Mouse (Mus musculus): ENCODE data around the gene Prss22.
"Not testable (repeated sequence)": the region's sequence is repeated elsewhere in the genome, so short reads cannot be mapped to it uniquely, and the experiment has no call there.

The Prss22 gene

DNA sequence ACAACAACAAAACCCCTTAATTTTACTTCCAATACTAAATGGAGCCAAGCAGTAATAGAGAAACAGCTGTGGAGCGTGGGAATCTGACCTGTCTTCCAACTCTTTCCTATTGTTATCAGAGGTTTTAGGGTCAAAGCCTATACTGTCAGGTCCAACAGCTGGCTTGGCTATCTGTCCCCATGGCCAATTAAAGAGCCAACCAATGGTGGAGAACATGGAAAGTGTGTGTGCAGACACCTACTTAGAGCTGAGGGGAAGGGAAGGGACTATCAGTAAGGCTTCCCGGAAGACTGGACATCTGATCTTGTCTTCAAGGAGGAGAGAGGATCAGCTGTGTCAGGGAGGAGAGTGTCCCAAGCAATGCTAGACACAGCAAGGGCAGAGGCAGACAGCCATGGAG lies 48.8 kb downstream of the Prss22 start:
- no peak for DNase-seq (ENCODE audit: low read depth in 2 of 2, low spot score in 2 of 2)

DNA sequence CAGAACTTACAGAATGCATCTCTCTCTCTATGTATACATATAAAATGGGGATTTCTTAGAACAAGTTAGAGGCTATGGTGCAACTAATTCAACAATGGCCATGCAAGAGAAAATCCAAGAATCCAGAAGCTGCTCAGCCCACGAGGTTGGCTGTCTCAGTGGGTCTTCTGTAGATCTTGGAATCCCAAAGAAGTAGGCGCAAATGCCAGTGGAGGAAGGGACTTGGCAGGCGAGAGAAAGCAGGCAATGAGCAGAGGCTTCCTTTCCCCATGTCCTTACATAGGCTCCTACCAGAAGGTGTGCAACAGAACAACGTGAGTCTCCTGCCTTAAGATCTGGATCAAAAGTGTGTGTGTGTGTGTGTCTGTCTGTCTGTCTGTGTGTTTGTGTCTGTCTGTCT lies 50.4 kb downstream of the Prss22 start:
- not testable (repeated sequence) for DNase-seq (ENCODE audit: low read depth in 2 of 2, low spot score in 2 of 2)

Measured in CD8-positive naive resting alpha-beta T cell, adult 2 months (primary cell).